Mouse (Mus musculus): ENCODE data around the gene Fermt3. TPM values are rescaled to one million over a fixed set of nuclear protein-coding genes. Genes with fewer than 3 reads are reported as not detected.
A peak's percentile ranks its signal among the peaks of the same experiment; 100 is the strongest.

Gene Fermt3
- 48.3 and 49.3 TPM in 2 replicates for polyA plus RNA-seq (2012)

DNA sequence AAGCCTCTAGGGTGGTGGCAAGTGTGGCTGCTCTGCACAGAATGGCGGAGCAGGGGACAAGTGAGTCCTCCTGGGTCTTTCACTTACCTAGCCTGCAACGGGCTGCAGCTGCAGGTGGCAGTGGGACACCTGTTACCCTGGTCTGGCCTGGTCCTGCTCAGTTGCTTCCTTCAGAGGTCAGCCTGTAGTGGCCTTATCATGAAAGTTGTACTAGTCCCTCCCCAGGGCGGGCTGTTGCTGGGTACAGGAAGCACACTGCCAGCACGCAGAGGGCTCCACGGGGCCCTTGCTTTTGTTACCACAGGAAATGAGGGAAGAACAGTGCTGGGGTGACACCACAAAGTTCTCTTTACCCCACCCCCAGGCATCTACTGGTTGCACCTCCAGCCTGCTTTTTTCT is at the start of gene Fermt3:
Gene Fermt3 (minus strand): TSS at position 279 of the 400 bp plus-strand sequence.
- Histone ChIP-seq H3K4me1 (ENCODE audit: control insufficient read depth) (peaks cover 56% of the 10 kb centered on the region), H3K36me3 (ENCODE audit: control insufficient read depth) (peaks cover 95% of the 10 kb centered on the region), H3K27me3 (ENCODE audit: control insufficient read depth) (no peaks in the 10 kb centered on the region), H3K4me3 (replicated peaks) (peak within 1 kb of the TSS; percentile 71), H3K9me3 (ENCODE audit: control insufficient read depth, low read length) (no peaks in the 10 kb centered on the region)
- no peak for TF ChIP-seq GATA1 (IDR thresholded peaks at IDR 0.05; ENCODE audit: low read length)
- no peak for TF ChIP-seq TAL1 (IDR thresholded peaks at IDR 0.05; ENCODE audit: low read length)

- Histone ChIP-seq H3K27me3 (ENCODE audit: control insufficient read depth) (peaks cover 57% of the 10 kb centered on the region), H3K4me3 (replicated peaks) (peak overlapping the region; percentile 28), H3K4me1 (ENCODE audit: control insufficient read depth) (peaks cover 44% of the 10 kb centered on the region), H3K9me3 (ENCODE audit: control insufficient read depth, low read length) (no peaks in the 10 kb centered on the region), H3K36me3 (ENCODE audit: control insufficient read depth) (no peaks in the 10 kb centered on the region)
- TF ChIP-seq GATA1 (IDR thresholded peaks at IDR 0.05; ENCODE audit: low read length) (no peak), TAL1 (IDR thresholded peaks at IDR 0.05; ENCODE audit: low read length) (no peak)
These were observed 48.9 kb upstream of the Fermt3 start for GRCm38 (mm10) chr19:7068136-7068535.

GRCm38 (mm10) chr19:7067344-7068050 is 48.2 kb upstream of the Fermt3 start:
- Histone ChIP-seq H3K27me3 (ENCODE audit: control insufficient read depth) (peaks cover 54% of the 10 kb centered on the region), H3K36me3 (ENCODE audit: control insufficient read depth) (no peaks in the 10 kb centered on the region), H3K9me3 (ENCODE audit: control insufficient read depth, low read length) (no peaks in the 10 kb centered on the region), H3K4me3 (replicated peaks) (peak overlapping the region; percentile 28), H3K4me1 (ENCODE audit: control insufficient read depth) (peaks cover 44% of the 10 kb centered on the region)
- TF ChIP-seq GATA1 (IDR thresholded peaks at IDR 0.05; ENCODE audit: low read length) (0 out of 2 replicates have a peak, but pooled peaks have one; percentile 15), TAL1 (IDR thresholded peaks at IDR 0.05; ENCODE audit: low read length) (peak; percentile 32; the same call in 1 of the 3 replicates)

- TF ChIP-seq GATA1 (IDR thresholded peaks at IDR 0.05; ENCODE audit: low read length): no peak
- TF ChIP-seq TAL1 (IDR thresholded peaks at IDR 0.05; ENCODE audit: low read length): no peak
- Histone ChIP-seq H3K9me3 (ENCODE audit: control insufficient read depth, low read length) (no peaks in the 10 kb centered on the region), H3K4me3 (replicated peaks) (peak overlapping the region; percentile 10), H3K36me3 (ENCODE audit: control insufficient read depth) (no peaks in the 10 kb centered on the region), H3K27me3 (ENCODE audit: control insufficient read depth) (peaks cover 48% of the 10 kb centered on the region), H3K4me1 (ENCODE audit: control insufficient read depth) (peaks cover 47% of the 10 kb centered on the region)
These were observed 47.6 kb upstream of the Fermt3 start for GRCm38 (mm10) chr19:7066828-7067342.

- Histone ChIP-seq H3K9me3 (ENCODE audit: control insufficient read depth, low read length) (no peaks in the 10 kb centered on the region), H3K4me3 (replicated peaks) (peak overlapping the region; percentile 9), H3K27me3 (ENCODE audit: control insufficient read depth) (peaks cover 42% of the 10 kb centered on the region), H3K36me3 (ENCODE audit: control insufficient read depth) (no peaks in the 10 kb centered on the region), H3K4me1 (ENCODE audit: control insufficient read depth) (peaks cover 53% of the 10 kb centered on the region)
- TF ChIP-seq TAL1 (IDR thresholded peaks at IDR 0.05; ENCODE audit: low read length) (no peak), GATA1 (IDR thresholded peaks at IDR 0.05; ENCODE audit: low read length) (no peak)
These were observed 47.0 kb upstream of the Fermt3 start for GRCm38 (mm10) chr19:7066034-7066827.

- Histone ChIP-seq H3K4me3 (replicated peaks) (no peak overlapping the region), H3K4me1 (ENCODE audit: control insufficient read depth) (peaks cover 55% of the 10 kb centered on the region), H3K9me3 (ENCODE audit: control insufficient read depth, low read length) (no peaks in the 10 kb centered on the region), H3K27me3 (ENCODE audit: control insufficient read depth) (peaks cover 25% of the 10 kb centered on the region), H3K36me3 (ENCODE audit: control insufficient read depth) (no peaks in the 10 kb centered on the region)
- no peak for TF ChIP-seq TAL1 (IDR thresholded peaks at IDR 0.05; ENCODE audit: low read length)
- no peak for TF ChIP-seq GATA1 (IDR thresholded peaks at IDR 0.05; ENCODE audit: low read length)
These were observed 45.3 kb upstream of the Fermt3 start for GRCm38 (mm10) chr19:7064571-7064970.

DNA sequence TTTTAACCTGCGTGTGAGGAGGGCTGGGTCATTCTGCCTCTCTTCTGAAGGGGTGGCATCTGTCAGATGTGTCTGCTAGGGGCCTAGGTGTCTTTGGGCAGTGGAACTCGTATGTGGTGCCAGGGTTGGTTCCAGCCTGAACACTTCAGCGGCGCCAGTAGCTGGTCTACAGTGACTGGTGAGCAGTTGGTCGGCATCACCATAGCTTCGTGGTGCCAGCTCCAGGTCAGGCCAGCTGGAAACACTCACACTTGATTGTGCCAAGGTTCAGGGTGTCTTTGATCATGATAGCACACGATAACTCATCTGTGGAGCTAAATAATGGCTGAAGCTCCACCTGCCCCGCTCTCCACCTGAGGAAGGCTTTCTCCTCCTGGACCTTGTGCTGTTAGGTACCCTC is 43.6 kb upstream of the Fermt3 start:
- Histone ChIP-seq H3K9me3 (ENCODE audit: control insufficient read depth, low read length) (no peaks in the 10 kb centered on the region), H3K27me3 (ENCODE audit: control insufficient read depth) (peaks cover 8% of the 10 kb centered on the region), H3K4me1 (ENCODE audit: control insufficient read depth) (peaks cover 52% of the 10 kb centered on the region), H3K36me3 (ENCODE audit: control insufficient read depth) (no peaks in the 10 kb centered on the region), H3K4me3 (replicated peaks) (no peak overlapping the region)
- TF ChIP-seq TAL1 (IDR thresholded peaks at IDR 0.05; ENCODE audit: low read length): no peak

DNA sequence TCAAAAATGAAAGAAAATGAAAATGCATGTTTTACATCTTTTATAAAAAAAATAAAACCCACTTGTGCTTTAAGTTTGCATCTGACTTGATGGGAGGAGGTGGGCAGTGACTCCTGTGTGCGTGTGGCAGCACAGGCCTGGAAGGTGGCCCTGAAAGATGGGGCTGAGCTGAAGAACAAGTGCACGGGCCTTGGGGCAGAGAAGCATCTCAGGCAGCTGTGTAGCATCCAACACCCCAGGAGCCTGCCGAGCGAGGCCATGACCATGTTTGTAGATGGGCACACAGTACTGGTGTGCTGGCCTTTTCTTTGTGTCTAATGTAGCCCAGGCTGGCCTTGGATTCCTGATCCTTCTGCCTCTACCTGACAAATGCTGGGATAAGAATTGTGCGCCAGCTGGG is 42.8 kb upstream of the Fermt3 start:
- Histone ChIP-seq H3K4me3 (replicated peaks) (no peak overlapping the region), H3K36me3 (ENCODE audit: control insufficient read depth) (no peaks in the 10 kb centered on the region), H3K4me1 (ENCODE audit: control insufficient read depth) (peaks cover 52% of the 10 kb centered on the region), H3K27me3 (ENCODE audit: control insufficient read depth) (peaks cover 2% of the 10 kb centered on the region; the same call in 1 of the 2 replicates), H3K9me3 (ENCODE audit: control insufficient read depth, low read length) (no peaks in the 10 kb centered on the region)
- no peak for TF ChIP-seq GATA1 (IDR thresholded peaks at IDR 0.05; ENCODE audit: low read length)
- no peak for TF ChIP-seq TAL1 (IDR thresholded peaks at IDR 0.05; ENCODE audit: low read length)

DNA sequence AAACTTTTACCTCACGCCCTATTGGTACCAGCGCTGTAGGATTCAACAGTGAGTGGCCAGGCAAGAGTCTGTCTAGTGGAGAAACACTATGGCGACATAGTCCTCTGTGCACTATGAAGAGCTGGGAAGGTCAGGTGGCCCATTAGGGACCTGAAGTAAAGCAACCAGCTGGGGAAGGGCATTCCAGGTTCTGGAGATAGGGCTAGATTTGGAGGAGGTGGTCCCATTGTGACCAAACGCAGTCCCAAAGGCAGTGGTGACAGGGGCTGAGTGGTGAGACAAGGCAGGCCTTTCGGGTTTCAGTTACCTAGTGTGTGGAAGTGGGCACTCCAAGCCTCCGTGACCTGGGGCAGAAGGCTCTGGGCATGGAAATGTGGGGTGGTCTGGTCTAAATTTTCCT is 39.3 kb upstream of the Fermt3 start:
- TF ChIP-seq TAL1 (IDR thresholded peaks at IDR 0.05; ENCODE audit: low read length) (no peak), GATA1 (IDR thresholded peaks at IDR 0.05; ENCODE audit: low read length) (no peak)
- Histone ChIP-seq H3K4me1 (ENCODE audit: control insufficient read depth) (peaks cover 40% of the 10 kb centered on the region), H3K36me3 (ENCODE audit: control insufficient read depth) (no peaks in the 10 kb centered on the region), H3K9me3 (ENCODE audit: control insufficient read depth, low read length) (no peaks in the 10 kb centered on the region), H3K27me3 (ENCODE audit: control insufficient read depth) (peaks cover 6% of the 10 kb centered on the region), H3K4me3 (replicated peaks) (no peak overlapping the region)
